Mouse (Mus musculus) forebrain, postnatal 0 days (tissue): ENCODE measurements at regions not wholly inside any gene's neighbourhood (a gene's known extent, or its start where the extent isn't known, plus 50 kb on each side); places are given as distances from the start of the nearest gene placed in this dataset.

Source experiments
- ATAC-seq: fragments of 200-750 bp; cut with Nextera tagmentation; 2 replicates; pipeline ENCODE4 v1.8.0; 2017; ENCODE audit warnings: mild to moderate bottlenecking, moderate library complexity
- DNase-seq: peaks from one replicate; pipeline ENCODE4 v3.0.0-alpha.2; 2015
- H3K27ac ChIP-seq: fragments of 300-500 bp; sonication (generic); 2 replicates; pipeline ENCODE4 v1.5.1; 2014; ENCODE audit warnings: low read depth, mild to moderate bottlenecking, antibody characterized with exemption, low read length, moderate library complexity, mixed read lengths
- H3K27me3 ChIP-seq: fragments of 300-500 bp; sonication (generic); 2 replicates; pipeline ENCODE4 v1.6.1; 2014; ENCODE audit warnings: mild to moderate bottlenecking, low read length, mixed read lengths; ENCODE audit not compliant: insufficient read depth
- H3K36me3 ChIP-seq: fragments of 300-500 bp; sonication (generic); 2 replicates; pipeline ENCODE4 v1.6.1; 2014; ENCODE audit warnings: mild to moderate bottlenecking, moderate library complexity; ENCODE audit not compliant: insufficient read depth
- H3K4me1 ChIP-seq: fragments of 300-500 bp; sonication (generic); 2 replicates; pipeline ENCODE4 v1.6.1; 2014; ENCODE audit warnings: antibody characterized with exemption; ENCODE audit not compliant: insufficient read depth
- H3K4me2 ChIP-seq: fragments of 300-500 bp; sonication (generic); 2 replicates; pipeline ENCODE4 v1.6.1; 2014; ENCODE audit warnings: low read depth, mild to moderate bottlenecking, moderate library complexity
- H3K4me3 ChIP-seq: fragments of 300-500 bp; sonication (generic); 2 replicates; pipeline ENCODE4 v1.5.1; 2014; ENCODE audit warnings: low read depth, low read length, mixed read lengths
- H3K9ac ChIP-seq: fragments of 300-500 bp; sonication (generic); 2 replicates; pipeline ENCODE4 v1.6.1; 2014; ENCODE audit warnings: mild to moderate bottlenecking
- H3K9me3 ChIP-seq: fragments of 300-500 bp; sonication (generic); 2 replicates; pipeline ENCODE4 v1.6.1; 2016; ENCODE audit warnings: low read length
- CTCF ChIP-seq: sonication (generic); IDR thresholded peaks from 2 replicates; pipeline ENCODE4 v1.5.1; 2016; ENCODE audit warnings: antibody characterized with exemption, control low read depth, low read depth
- WGBS: fragments of 180-500 bp; shearing (Covaris S2); extraction: QIAGEN DNeasy Blood & Tissue Kit; methylation state at CpG from one replicate; pipeline ENCODE4 v1.1.7; 2014; 5-methylcytosine and 5-hydroxymethylcytosine counted together

DNA sequence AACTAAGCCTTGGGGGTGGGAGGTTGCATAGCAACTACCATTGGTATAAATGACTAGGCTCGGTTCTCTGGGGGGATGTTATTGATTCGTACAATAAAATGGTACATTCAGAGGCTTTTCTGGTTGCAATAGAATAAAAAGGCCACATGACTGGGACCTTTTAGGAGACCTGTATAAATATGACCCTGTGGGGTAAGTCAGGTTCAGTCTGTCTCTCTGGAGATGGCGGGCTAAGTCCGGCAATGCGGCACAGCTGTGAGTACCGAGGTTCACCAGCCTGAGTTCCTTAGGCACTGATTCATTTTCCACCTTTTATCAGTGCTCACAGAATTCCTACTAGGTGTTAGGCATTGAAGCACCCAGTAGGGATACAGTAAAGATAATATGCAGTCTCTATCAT is 115.5 kb downstream of the Qpct start:
- Histone ChIP-seq H3K4me2 (no peak overlapping the region), H3K27ac (no peak overlapping the region), H3K27me3 (no peaks in the 10 kb centered on the region), H3K4me1 (no peaks in the 10 kb centered on the region), H3K9ac (no peak overlapping the region), H3K9me3 (no peaks in the 10 kb centered on the region), H3K36me3 (no peaks in the 10 kb centered on the region), H3K4me3 (no peak overlapping the region)
- no peak for DNase-seq
- no peak for TF ChIP-seq CTCF
- ATAC-seq = no peak
- 71% methylated on average over 6 of the region's 6 CpGs for WGBS

DNA sequence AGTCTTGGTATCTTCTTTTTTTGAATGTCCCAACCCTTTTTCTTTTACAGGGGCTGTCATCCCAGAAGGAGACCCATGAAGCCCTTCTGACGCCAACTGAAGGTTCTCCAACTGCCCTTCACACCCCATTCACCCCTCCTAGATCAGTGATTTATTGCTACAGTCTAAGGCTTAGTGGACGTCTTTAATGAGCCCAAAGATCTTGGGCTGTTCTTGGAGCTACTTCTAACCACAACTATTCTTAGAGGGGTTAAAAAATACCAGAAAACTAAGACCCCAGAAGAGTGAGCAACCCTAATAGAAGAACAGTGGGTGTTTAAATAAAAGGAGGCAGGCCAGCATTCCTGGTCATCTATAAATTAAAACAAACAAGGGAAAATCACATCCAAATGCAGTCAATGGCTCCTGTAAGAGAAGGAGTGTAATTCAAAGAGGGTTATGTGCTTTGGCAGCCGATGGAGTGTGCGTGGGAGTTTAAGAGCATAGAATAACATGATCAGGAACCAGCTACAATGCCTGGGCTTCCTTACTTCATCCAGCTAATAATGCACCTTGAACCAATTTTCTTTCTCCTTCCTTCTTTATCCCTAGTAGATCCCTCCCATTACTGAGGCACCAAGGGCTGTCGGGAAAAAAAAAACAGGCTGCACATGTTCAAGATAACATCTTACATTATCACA is 113.3 kb downstream of the Qpct start:
- no peaks in the 10 kb centered on the region for H3K9me3 ChIP-seq
- ATAC-seq = no peak
- WGBS = 79% methylated on average over 5 of the region's 5 CpGs
- no peak overlapping the region for H3K4me3 ChIP-seq
- no peak overlapping the region for H3K9ac ChIP-seq
- H3K36me3 ChIP-seq = no peaks in the 10 kb centered on the region
- no peaks in the 10 kb centered on the region for H3K27me3 ChIP-seq
- no peaks in the 10 kb centered on the region for H3K4me1 ChIP-seq
- no peak for DNase-seq
- no peak overlapping the region for H3K4me2 ChIP-seq
- H3K27ac ChIP-seq = no peak overlapping the region
- no peak for TF ChIP-seq CTCF

DNA sequence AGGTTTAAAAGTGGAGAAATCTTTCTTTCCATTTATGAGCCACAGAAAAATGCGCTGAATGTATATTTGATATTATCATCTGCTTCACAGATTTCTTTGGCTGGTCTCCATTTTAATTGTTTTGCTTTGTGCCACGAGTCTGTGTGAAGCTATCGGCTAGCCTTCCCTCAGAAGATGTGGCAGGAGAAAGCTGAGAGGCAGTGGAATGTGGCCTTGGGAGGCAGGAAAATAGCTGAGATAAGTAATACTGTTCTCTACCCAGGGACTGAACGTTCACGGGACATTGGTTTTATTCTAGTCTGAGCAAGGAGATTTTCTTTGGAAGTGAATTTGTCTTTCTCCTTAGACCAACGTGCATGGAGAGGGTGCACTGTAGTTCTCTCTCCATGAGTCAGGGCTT is 112.3 kb downstream of the Qpct start:
- no peak for TF ChIP-seq CTCF
- ATAC-seq (no peak), DNase-seq (no peak)
- Histone ChIP-seq H3K9me3 (no peaks in the 10 kb centered on the region), H3K36me3 (no peaks in the 10 kb centered on the region), H3K4me2 (no peak overlapping the region), H3K4me1 (no peaks in the 10 kb centered on the region), H3K27ac (no peak overlapping the region), H3K4me3 (no peak overlapping the region), H3K27me3 (no peaks in the 10 kb centered on the region), H3K9ac (no peak overlapping the region)
- WGBS = 71% methylated on average over 6 of the region's 6 CpGs

DNA sequence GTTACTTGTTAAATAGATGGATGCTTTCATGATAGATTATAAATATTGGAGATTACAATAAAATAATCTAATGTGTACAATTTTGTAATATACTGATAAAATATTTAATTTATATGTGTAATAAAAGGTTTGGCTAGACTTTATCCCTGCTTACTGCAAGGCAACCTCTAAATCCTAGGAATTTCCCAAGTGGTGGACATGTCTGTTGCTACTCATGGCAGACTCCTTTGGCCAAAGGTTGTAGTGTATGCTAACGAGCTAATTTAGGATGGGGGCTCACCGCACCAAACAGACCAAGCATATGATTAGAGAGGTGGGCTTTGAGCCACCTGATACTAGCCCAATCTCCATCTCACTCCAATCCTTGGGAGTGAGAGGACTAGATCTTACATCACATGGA is 102.4 kb downstream of the Qpct start:
- WGBS = 63% methylated on average over 2 of the region's 2 CpGs
- H3K36me3 ChIP-seq = no peaks in the 10 kb centered on the region
- TF ChIP-seq CTCF = no peak
- ATAC-seq = no peak
- no peak overlapping the region for H3K4me2 ChIP-seq
- no peak overlapping the region for H3K27ac ChIP-seq
- no peak for DNase-seq
- no peak overlapping the region for H3K4me3 ChIP-seq
- H3K4me1 ChIP-seq = no peaks in the 10 kb centered on the region
- no peak overlapping the region for H3K9ac ChIP-seq
- H3K27me3 ChIP-seq = no peaks in the 10 kb centered on the region
- H3K9me3 ChIP-seq = no peaks in the 10 kb centered on the region

DNA sequence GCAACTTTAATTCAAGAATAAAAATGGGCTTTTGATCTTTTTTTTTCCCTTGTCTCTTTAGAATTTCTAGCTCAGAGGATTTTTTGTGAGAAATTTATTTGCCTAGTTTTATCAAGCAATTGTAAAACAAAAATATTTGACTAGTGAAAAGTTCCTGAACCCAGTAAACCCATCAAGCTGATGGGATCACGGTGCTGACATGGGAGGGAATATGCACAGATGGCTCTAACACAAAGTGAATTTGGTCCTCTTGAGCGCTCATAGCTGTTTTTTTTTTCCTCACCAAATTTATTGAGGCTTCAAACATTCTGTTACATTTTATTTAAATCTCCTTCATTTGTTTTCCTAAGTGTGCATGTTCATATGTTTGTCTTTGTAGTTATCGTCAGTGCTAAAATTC is 101.1 kb downstream of the Qpct start:
- ATAC-seq (no peak), DNase-seq (no peak)
- no peaks in the 10 kb centered on the region for H3K4me1 ChIP-seq
- no peak overlapping the region for H3K4me3 ChIP-seq
- no peak for TF ChIP-seq CTCF
- no peak overlapping the region for H3K9ac ChIP-seq
- H3K36me3 ChIP-seq = no peaks in the 10 kb centered on the region
- WGBS = 71% methylated on average over 3 of the region's 3 CpGs
- H3K27ac ChIP-seq = no peak overlapping the region
- H3K27me3 ChIP-seq = no peaks in the 10 kb centered on the region
- H3K4me2 ChIP-seq = no peak overlapping the region
- H3K9me3 ChIP-seq = no peaks in the 10 kb centered on the region

DNA sequence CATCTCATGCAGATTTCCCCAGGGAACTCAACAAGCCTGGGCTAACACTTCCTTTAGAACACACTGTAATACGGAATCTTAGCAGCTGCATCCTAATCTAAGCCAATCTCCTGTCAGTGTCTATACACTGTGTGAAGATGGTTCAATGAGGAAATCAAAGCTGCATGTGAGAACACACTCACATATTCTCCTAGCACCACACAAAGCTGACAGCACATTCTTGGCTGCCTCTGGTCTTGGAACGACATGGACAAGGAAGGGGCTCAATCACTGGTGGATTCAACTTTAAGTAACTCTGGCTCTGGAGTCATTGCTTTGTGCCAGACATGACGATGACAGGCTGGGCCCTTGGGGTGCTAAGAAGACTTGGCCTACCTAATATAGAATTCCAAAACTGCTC is 96.2 kb downstream of the Qpct start:
- WGBS = 67% methylated on average over 3 of the region's 3 CpGs
- DNase-seq (peak; percentile 37), ATAC-seq (peak; percentile 88)
- no peaks in the 10 kb centered on the region for H3K9me3 ChIP-seq
- no peak for TF ChIP-seq CTCF
- H3K9ac ChIP-seq = no peak overlapping the region
- no peaks in the 10 kb centered on the region for H3K4me1 ChIP-seq
- no peaks in the 10 kb centered on the region for H3K36me3 ChIP-seq
- no peak overlapping the region for H3K4me3 ChIP-seq
- H3K4me2 ChIP-seq = no peak overlapping the region
- no peaks in the 10 kb centered on the region for H3K27me3 ChIP-seq
- no peak overlapping the region for H3K27ac ChIP-seq

DNA sequence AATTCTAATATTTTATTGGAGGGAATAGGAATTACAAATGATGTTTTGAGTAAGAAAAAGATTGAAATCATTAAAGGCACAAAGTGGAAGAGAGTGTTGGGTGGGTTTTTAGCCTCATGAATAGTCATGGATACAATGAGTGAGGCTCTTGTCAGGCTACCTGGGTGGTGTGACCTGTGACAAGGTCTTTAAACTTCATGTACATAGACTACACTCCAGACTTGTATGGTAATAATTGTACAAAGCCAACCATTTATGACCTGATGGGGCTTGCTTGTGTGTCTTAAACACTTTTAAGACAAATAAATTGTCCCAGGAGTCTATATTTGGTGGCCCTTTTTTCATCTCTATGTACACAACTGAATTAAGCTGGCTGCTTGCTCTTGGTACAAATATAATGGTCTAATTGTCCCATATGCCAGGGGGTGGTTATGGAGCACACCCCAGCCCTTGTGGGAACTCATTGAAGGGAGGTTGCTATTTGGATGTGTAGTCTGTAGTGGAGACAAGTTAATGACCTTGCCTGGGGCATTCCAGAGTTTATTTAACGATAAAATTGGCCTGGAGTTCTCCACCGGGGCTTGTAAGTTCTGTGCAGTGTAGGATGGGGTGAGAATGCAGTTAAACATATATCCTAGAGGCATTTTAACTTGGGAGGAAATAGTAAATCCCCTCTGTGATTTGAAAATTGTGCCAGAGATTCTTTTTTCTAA is 93.4 kb downstream of the Qpct start:
- ATAC-seq (no peak), DNase-seq (no peak)
- Histone ChIP-seq H3K4me1 (no peaks in the 10 kb centered on the region), H3K9ac (no peak overlapping the region), H3K9me3 (no peaks in the 10 kb centered on the region), H3K4me2 (no peak overlapping the region), H3K27ac (no peak overlapping the region), H3K4me3 (no peak overlapping the region), H3K27me3 (no peaks in the 10 kb centered on the region), H3K36me3 (no peaks in the 10 kb centered on the region)
- 56% methylated on average over 2 of the region's 2 CpGs for WGBS
- TF ChIP-seq CTCF = no peak
